Mouse (Mus musculus) ES-Bruce4 (cell line): Measurements from ENCODE around the gene Nup210.

ENCODE experiments used
- CTCF ChIP-seq: IDR thresholded peaks from one replicate; pipeline ENCODE4 v1.8.1; 2011; ENCODE audit warnings: low read depth, low read length
- EP300 ChIP-seq: IDR thresholded peaks from 2 replicates; pipeline ENCODE4 v1.6.1; 2011; ENCODE audit warnings: low read depth, low read length; ENCODE audit not compliant: insufficient read depth
- POLR2A ChIP-seq: IDR thresholded peaks from one replicate; pipeline ENCODE4 v1.8.1; 2011; ENCODE audit warnings: low read length; ENCODE audit not compliant: insufficient read depth

DNA sequence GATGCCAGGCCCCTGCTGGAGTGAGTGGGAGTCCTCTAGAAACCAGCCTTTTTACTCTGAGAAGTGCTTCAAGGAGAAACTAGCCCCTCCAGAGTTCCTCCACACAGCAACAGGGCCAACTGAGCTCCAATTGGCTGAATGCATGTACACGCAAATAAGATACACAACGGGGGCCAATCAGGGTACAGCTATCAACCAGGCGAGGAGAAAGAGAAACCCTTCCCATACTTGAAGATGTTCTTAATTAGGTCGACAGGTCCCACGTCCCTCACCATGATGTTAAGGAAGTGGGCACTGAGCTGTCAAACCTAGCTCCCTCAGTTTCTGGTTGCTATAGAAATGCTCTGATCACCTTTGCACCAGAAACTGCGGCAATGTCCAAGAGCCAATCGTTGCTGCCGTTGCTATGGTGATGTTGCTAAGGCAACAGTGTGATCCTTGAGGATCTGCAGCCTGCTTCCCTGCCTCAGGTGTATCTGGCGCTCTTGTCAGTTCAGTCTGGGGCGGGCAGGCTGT, 37.0 kb upstream of the Nup210 start:
- TF ChIP-seq POLR2A (no peak), CTCF (no peak), EP300 (no peak)
